ENCODE assay signal across 11 mouse cellular contexts in the genomic region with DNA sequence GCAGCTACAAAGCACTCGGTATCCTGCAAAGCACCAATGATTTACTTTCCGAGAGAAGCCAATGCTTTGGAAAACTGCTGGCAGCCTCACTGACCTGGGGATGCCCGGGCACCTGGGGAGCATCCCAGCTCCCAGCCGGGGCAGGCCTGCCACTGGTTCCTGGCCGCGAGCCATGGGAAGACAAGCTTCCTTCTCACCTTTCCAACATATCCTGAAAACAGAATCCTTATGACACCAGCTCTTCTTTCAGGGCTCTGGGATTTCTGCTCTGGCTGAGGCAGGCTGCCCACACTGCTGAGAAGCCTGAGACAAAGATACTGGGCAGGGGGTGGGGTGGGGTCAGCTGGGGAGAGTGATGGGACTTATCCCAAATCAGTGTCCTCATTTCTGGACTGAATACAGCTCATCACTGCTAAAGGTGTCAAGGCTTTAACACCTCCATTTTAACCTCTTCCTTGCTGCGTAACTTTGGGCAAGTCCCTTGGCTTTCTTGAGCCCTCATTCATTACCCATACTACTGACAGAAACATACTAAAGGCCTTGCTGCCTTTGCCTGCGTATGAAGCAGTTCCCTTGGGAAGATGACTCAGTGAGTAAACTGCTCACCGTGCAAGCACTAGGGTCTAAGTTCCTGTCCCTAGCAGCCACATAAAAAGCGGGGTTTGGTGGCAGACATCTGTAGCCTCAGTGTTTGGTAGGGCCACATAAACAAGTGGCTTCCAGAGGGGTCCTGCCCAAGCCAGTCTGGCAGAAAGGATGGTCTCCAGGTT.
"Had no signal": no experiment of that assay in that cellular context is flagged by ENCODE, and none has a peak within 500 bp of the region (broad histone marks: within the 10 kb centered on the region; RNA-seq: fewer than 3 reads in every experiment).

No protein-coding gene starts in this region.

- H3K36me3 ChIP-seq: limb, embryonic 12.5 days; liver, embryonic 13.5 days; midbrain, embryonic 12.5 days had no signal

- H3K27ac ChIP-seq: kidney, postnatal 0 days; limb, embryonic 12.5 days; liver, embryonic 13.5 days; midbrain, embryonic 12.5 days had no signal

- H3K4me3 ChIP-seq: limb, embryonic 12.5 days; liver, embryonic 13.5 days; midbrain, embryonic 12.5 days had no signal

- DNase-seq: layer of hippocampus, adult 9-11 months; layer of hippocampus, postnatal 36 days; liver; liver, embryonic 13.5 days; lung, adult 18-20 months; right cerebral cortex, postnatal 14 days; thymus, postnatal 36 days had no signal

- H3K27me3 ChIP-seq: limb, embryonic 12.5 days; liver, embryonic 13.5 days; midbrain, embryonic 12.5 days had no signal

- H3K9ac ChIP-seq: limb, embryonic 12.5 days; liver, embryonic 13.5 days; midbrain, embryonic 12.5 days had no signal

- ATAC-seq: midbrain, embryonic 16.5 days had no signal

- H3K4me1 ChIP-seq: liver, embryonic 13.5 days had no signal

- H3K9me3 ChIP-seq: limb, embryonic 12.5 days; liver, embryonic 13.5 days; midbrain, embryonic 12.5 days had no signal

- H3K4me2 ChIP-seq: limb, embryonic 12.5 days; liver, embryonic 13.5 days; midbrain, embryonic 12.5 days had no signal
